Mouse (Mus musculus) lung, postnatal 4 days (tissue): ENCODE results near the gene 5730522E02Rik.
A peak's percentile ranks its signal among the peaks of the same experiment; 100 is the strongest.

ENCODE experiments used
- DNase-seq, 2 experiments: peaks; one replicate each; pipeline ENCODE4 v3.0.0; 2021

Gene 5730522E02Rik

DNA sequence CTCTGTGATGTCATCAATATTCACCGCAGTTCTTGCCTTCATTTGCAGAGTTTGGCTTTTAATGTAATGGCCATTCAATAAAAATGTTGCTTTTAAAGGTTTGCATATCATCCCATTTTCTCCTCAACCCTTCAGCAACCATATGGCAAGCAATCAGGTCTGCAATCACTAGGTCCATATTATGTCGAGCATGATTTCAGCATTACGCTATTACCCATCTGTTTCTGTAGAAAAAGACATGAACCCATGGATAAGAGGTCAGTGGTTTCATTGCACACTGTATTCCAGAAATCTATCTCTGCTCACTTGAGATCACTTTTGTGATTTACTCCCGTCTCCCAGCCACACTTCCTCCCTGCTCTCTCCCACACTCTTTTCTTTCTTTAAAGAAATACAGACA, 213.1 kb downstream of the 5730522E02Rik start:
- DNase-seq = no peak

DNA sequence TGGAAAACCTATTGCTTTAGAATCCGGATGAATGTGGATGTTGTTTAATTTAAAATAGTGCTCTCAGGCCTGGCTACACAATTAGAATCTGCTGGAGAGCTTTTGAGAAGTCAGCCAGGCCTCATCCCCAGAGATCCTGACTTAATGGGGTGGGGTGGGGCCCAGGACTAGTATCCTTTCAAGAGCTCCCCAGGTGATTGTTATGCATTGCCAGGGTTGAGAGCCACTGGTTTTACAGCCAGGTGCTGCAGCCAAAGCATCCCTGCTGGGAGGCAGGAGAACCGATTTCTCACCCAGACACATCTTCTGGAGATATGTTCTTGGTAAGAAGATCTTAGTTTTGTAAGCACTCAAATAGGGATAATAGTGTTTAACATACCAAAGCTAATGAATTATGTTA, 216.4 kb downstream of the 5730522E02Rik start:
- DNase-seq = no peak

DNA sequence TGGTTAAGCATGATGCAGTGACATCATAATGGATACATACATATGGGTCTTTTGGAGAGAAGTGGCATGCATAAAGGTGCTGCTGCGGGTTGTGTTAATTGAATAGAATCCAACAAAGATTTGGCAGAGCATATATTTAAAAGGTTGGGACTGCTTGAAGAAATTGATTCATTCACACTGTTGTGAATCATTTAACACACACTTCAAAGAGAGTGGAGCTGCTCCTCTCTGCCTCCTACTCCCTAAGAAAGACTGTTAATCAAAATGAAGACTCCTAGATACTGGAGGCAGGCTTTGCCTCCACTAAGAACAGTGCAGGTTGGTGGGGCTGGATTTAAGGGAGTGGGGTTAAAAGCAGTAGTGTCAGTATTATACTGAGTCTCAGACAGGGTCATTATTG, 218.3 kb downstream of the 5730522E02Rik start:
- no peak for DNase-seq

DNA sequence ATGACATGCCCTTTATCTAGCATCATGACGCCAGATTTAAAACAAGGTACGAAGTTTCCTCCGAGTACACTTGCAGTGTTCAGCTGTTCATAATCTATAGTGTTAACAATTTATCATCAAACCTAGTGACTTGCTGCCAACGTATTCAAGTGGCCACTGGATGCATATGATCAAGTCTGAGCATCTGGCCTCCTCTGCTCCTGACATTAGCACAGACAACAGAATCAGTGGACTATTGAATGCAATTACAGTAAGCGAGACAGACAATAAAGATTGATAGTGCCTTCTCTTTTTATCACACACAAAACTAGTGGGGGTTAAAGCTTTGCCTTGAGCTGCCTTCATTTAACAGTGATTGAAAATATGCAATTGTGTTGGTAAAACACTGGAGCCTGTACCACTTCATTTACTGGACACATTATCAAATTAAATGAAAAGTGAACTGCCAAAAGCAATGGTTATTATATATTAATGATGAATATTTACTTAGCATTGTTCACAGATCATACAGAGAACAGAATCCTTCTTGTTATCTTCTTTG, 231.8 kb downstream of the 5730522E02Rik start:
- DNase-seq = no peak

DNA sequence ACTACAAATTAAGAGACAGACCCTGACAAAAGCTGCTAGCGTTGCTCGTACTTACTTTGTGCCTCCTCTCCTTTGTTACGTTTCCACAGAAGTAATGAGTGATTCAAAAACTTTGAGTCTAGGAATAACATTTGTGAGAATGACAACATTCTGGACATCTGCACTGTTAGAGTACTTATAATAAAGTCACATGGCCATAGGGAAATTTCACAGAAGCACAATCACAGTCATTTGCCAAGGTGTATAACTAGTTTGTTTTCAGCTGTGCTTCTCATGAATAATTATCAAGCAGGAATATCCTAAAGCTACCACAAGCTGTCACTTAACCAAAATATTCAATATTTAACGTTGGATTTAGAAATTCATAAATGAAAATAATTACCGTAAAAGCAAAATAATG, 269.1 kb downstream of the 5730522E02Rik start:
- no peak for DNase-seq

DNA sequence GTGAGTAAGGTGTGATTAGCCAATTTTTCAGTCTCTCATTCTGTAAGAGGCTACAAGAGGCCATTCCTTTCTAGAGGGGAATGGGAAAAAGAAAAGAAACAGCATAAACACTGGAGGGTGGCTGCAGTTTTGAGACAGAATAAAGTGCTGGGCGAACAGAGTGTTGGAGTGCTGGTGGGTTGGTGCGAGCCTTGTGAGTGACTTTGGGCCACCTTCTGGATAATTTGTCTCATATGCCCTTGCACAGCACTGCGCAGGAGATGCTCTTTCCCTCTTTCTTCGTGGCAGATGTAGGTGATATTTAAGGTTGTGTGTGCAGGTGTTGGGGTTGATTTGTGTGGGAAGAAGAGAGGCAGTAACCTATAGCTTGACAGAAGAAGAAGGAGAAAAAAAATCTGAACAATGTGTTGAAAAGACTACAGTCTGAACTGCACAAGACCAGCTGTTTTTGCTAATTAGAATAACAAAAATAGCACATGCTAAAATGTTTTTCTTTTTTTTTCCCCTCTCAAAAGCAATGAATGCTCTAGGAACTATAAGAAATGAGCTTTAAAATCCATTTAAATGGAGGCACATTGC, 269.8 kb downstream of the 5730522E02Rik start:
- no peak for DNase-seq

DNA sequence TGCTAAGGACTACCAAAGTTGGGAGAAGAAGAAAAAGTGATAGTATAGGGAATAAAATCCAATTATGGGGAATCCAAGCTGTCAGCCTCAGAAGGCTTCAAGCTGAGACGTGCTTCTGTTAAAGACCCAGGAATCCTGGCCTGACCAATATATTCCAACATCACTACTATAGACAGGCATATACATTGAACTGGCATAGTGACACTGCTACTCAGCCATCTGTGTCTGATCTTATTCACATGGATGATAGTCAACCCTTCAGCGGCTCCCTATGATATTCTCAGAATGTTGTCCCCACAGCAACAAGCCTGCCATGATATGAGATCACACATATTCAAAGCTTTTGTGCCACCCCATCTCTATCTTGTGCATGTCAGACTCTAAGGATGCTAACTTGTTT, 284.3 kb downstream of the 5730522E02Rik start:
- no peak for DNase-seq

DNA sequence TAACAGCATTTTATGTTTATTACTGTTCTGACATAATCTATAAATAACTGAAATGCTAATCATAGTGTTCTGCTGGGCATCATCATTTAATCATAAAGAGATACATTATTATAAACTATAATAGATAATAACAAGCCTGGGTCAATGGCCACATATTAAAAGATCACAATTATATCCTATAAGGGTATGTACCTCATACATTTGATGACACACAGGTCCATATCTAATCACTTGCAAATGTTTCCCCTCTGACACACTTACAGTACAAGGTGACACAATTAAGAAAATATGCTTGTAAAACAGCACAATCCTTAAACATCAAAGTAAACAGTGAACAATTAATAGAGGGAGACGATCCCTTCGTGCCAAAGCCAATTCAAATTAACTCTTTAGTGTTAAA, 308.2 kb downstream of the 5730522E02Rik start:
- no peak for DNase-seq

DNA sequence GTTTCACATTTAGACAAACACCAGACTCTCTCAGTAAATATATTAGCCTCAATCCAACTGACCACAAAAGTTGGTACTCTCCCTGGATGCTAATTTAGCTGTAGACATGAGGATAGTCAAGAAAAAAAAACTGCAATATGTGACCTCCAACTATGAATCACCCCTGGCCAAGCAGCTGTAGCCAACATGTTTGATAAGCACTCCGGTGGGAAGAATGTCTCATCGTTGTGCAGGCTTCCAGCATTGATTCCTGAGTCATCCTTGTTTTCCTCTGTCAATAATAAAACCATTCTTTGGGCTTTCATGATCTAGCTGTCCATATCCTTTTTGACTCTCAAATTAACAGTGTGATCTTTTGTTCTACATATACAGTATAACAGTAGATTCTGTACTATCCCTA, 308.9 kb downstream of the 5730522E02Rik start:
- no peak for DNase-seq

DNA sequence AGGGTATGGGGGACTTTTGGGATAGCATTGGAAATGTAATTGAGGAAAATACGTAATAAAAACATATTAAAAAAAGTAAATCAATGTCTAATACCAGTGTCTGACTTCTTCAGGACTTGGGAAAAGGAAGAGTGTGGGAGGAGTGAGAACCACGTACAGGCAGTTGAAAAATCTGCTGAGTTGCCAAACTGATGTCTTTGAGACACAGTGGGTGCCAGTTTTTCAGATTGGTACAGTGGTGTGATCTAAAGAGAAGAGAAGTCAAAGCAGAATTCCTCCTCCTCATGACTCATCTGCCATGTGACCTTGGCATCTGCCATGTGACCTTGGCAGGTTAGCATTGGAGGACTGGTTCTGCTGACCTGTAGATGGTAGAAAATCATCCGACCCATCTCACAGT, 316.7 kb downstream of the 5730522E02Rik start:
- no peak for DNase-seq

DNA sequence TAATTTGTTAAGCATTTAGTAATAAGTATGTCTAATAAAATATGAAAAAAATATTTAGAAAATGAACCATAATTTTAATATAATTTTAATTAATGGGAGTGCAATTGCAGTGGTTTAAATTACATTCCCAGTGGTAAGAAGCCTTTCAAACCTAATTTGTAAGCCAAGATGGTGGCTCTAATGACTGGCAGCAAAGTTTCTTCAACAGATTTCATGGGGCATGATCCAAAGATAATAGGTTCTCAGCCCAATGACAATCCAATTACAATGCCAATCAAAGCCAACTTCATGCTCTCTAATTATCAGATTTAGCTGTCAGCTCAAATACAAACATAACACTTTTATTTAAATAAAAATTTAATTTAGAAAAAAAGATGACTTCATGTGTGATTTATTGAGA, 337.6 kb downstream of the 5730522E02Rik start:
- DNase-seq = no peak

DNA sequence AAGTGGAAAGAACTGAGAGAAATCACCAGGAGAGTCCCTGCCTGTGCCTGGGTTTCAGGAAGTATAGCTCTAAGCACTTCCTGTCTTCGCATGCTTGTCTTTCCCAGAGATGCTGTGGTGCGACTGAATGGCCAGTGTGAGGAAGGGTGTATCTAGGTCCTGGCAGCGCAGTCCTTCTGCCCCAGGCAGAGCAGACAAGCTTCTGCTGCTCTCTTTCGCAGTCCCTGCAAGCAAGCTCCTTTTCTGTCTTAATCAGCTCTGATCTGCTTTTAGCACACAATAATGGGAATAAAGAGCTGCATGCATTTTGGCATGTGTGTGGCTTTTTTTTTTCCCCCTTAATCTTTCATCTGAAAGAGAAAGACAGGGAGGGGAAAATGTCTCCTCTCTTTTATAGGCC, 338.2 kb downstream of the 5730522E02Rik start:
- DNase-seq = no peak

DNA sequence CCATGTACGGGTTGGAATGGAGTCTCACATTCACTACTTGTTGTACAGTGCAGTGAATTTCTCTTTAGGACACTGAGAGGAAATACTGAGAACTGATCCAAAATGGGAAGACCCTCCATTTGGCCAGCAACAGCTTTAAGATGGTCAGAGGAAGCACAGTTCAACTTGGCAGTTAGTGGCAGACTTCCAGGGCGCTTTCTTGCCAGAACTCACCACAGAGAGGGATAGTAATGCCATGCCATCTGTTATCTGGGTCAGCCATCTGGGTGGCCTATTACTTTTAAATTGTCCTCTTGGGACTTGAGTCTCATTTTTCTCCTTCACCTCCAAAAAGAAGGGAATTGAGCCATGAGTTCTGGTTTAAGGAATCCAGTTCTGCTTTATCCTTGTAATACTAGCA, 344.3 kb downstream of the 5730522E02Rik start:
- DNase-seq = no peak

DNA sequence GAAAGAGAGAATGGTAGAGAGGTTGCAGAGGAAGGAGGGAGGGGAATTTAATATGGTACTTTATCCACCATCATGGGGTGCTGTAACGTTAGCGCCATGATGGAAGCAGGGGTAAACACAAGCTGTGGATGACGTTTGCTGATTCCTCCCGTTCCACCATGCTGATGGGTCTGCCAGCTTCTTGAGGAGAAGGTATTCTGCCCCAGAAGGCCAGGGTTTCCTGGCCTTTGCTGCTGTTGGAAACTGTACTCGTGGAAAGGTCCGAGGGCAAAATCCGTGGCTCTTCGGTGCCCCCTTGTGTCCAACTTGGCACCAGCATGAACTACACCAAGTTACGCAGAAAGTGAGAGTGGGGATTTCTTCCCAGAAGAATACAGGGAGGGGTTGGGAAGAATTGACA, 347.9 kb downstream of the 5730522E02Rik start:
- DNase-seq = peak; percentile 46 to 65

DNA sequence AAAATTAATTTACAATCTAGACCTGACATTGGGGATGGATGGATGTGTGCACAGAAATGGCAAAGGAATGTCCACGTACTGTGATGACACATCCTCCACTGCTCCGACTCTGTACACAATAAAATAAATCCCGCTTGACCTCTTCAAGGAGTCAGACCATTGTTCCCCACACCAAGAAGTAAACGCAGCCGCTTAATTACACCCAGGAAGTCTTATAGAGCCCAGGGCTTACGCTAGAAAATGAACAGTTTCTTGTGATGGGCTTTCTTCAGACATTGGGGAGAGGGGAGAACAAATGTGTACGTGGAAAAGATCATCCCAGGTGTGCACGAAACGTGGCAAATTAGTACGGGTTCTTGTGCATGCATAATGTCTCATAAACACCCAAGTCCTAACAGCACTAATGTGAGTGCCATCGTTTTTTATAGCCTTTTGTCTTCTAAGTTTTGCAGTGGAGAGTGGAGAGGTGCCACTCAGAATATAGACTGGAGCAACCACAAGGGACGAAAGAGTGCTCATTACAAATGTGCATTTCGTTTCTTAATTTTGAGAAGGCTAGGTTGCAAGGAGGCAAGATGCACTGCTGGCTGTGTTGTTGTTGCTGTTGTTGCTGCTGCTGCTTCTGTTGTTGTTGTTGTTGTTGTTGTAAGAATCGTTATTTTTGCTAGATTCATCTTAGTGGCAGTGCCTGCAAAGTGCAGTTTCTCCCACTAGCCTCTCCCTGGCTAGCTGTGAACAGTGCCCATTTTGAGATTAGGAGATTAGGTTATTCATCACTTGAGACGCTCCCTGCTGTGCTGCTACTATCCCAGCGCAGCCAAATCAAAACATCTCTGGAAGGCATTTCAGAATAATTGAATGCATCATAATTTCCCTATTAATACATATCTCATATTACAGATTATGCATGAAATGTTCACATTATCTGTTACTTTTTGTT, 353.7 kb downstream of the 5730522E02Rik start:
- no peak for DNase-seq

DNA sequence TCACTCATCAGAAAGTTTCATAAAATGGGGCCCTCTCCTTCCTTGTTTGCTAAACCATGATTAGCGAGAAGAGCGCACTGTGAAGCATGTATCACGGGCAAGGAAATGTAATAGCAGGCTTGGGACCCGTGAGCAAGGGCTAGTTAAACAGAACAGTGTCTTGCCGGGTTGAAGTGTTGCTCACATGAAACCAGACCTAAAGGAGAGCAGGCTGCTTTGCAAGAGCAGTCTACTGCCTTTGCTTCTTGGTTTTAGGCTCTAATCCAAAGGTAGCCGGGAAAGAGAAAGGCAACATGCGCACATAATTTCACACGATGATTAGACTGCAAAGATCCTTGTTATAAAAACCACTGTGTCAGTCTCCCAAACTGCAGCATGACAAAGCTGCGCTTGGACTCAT, 354.8 kb downstream of the 5730522E02Rik start:
- DNase-seq = no peak

DNA sequence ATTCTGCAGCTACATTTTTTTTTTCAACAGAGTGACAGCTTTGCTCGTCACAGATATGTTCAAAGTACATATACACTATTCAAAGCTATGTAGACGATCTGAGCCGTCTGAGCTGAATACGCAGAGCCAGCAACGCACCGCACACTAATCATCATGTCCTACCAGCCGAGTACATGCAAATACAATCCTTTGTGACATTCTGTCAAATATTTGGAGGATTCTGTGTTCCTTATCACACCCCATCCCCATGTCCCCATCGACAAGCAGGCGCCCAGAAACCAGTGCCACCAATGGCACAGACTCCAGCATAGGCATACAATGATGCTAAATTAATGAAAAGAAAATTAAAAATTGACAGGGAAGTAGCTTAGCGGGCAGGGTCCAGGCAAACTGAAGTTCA, 356.3 kb downstream of the 5730522E02Rik start:
- no peak for DNase-seq

DNA sequence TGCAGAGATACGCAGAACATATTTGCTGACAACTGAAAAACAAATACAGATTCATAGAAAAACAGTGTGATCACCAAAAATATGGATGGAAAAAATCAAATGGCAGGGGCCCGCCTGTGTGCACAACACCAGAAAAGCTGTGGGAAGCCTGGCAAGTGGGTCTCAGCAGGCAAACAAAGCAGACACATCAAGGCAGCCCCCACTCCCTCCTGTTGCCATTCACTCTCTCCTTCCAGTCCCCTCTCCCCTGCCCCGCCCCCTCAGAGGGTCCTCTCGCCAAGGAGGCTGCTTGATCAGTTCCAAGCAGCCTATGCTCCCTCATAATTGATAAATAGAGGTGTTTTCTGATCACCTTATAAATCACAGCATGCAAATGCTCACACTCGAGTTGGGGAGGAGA, 357.5 kb downstream of the 5730522E02Rik start:
- DNase-seq = no peak

DNA sequence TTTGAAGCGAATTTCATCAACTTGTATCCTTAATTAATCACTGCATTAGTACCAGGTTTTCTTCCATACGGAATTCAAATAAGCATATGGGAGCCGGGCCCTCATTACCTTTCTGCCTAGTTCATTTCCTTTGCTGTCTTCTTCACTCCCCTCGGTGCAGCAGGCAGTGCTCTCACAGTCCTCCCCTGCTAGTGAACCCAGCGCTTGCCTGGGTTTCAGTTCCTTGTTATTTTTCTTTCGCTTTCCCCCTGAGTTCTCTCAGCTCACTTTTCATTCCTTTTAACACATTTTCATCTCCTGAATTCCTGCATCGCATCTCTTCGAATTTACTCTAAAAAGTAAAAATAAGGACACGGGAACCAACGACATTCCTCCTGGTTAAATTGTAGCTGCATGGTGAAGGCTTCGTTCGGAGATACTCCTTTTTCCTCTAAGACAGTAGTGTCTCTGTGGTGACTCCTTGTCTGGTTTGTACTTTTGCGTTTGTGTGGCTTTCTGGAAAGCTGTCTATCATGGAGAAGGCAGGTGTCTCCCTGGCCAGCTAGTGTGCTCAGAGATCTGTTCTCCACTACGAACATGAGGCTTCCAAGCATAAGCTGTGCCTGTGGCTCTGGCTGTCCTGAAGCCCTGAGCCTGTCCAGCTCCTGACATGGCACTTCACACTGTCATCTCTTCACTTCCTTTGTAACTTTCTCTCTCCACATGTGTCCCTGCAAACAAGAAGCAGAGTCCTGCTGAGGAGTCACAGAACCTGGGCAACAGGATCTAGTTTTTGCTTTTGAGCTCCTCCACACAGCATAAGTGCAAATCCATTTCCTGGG, 361.5 kb downstream of the 5730522E02Rik start:
- no peak for DNase-seq

DNA sequence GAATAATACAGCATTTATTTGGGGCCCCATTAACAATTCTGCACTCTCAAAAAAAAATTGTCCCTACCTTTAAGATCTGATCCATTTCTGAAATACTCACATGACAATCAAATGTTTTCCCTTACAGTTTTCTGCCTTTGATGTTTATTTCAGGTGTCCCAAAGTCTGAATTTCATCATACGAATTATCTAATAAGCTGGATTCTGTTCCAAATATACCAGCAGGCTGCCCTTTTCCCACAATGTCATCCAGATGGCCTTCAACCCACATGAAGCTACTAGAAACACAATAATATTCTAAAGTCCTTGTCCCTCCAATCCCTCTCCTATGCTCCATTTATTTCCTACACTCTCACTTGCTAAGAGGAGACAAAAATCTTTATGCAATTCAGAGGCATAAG, 372.1 kb downstream of the 5730522E02Rik start:
- DNase-seq = no peak

DNA sequence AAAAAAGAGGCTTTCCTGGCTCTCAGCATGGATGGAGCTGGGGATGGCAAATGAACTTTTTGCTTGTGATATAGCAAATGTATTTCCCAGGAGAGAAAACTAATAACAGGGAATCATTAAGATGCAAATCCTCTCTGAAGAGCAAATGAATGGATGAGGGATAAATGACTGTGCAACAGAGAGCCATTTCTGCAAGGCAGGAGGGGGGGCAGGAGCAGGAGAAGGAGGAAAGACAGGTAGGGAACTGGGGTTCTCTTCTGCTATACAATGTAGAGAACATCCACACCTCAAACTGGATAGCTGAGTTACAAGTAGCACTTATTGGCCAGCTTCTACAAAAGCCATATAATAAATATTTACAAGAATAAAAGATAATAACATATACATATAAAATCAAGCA, 390.8 kb downstream of the 5730522E02Rik start:
- no peak for DNase-seq

DNA sequence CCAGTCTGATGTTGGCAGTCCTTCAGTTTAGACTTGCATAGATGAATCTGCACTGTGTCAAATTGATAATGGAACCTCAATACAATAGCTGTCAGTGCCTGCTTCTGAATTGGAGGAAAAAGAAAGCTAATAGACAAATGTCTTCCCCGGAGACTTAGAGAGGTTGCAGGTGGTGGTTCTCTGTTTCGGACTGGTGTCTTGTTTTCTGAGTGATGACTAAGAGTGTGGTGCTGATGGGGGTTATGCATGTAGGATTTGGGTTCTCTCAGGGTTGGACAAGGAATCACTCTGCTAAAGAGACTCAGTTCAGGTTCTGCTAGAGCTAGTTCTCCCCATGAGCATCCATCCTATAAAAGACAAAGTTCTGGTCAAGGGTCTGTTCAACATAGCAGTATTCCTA, 397.1 kb downstream of the 5730522E02Rik start:
- no peak for DNase-seq

DNA sequence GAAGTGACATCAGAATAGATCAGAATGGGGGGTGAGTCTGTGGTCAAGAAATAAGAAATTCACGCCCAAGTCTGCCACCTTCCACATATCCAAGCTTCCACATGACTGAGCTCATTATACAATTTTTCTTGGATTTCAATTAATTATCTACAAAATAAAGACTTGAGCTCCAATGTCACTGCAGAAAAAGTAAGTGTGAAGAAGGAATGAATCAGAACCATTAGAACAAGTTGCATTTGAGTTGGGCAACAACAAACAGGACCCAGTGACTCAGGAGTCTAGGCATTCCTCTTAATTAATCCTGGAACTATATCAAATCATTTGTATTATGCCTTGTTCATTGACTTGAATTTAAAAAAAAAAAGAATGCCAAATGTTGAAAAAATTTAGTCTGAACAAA, 422.9 kb downstream of the 5730522E02Rik start:
- no peak for DNase-seq
